Mouse (Mus musculus): ENCODE measurements at regions not wholly inside any gene's neighbourhood (a gene's known extent, or its start where the extent isn't known, plus 50 kb on each side); places are given as distances from the start of the nearest gene placed in this dataset.

DNA sequence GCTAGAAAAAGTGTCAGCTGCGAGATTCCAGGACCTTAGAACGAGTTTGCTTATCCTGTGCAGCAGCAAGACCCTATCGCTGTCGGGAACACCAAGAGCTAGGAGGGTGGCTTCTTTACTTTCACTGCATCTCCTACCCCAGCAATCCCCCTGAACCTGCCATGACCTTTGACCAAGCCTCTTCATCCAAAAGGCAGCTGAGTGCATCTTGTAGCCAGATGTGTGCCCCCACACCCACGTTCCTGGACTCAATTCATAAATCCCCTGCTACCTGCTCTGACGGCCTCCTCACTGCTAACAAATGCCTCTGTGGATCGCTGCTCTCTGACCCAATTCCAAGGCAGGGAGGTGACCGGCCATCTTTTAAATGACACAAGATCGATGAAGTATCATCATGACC, 107.7 kb upstream of the Rab11fip2 start:
- no peaks in the 10 kb centered on the region for H3K27me3 ChIP-seq
- DNase-seq (ENCODE audit: low read depth, low spot score) (no peak), ATAC-seq (no peak)
- in situ Hi-C loops (cut with MboI; ENCODE audit: low pct_unique_long_range_greater_than_20kb): loop anchor here (10.0 kb wide), 1 partner anchor 74 kb away; no protein-coding TSS in a partner anchor
- ChIA-PET CTCF (interaction anchor here (0.7 to 1.0 kb wide), 2 partner anchors 9 to 70 kb away, joined by 3 read pairs; no protein-coding TSS in a partner anchor), POLR2A (interaction anchor here (0.6 kb wide), 1 partner anchor 11 kb away, joined by 4 read pairs; no protein-coding TSS in a partner anchor)
- TF ChIP-seq CTCF (IDR thresholded peaks at IDR 0.05): no peak

DNA sequence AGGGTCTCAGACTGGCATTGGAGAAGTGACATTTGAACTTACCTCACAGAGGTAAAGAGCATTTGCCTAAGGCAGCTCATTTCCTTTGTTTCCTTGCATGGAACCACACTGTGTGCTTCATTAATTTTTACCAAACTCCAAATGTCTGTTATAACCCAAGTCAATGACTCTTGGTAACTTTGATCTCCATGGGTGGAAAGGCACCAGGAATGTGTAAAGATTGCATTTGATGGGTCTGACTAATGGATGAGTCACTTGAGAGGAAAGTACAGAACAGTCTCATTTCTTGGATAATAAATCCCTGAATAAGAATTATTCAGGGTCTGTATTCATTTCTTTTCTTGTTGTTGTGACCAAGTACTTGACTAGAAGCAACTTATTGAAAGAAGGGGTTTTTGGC, 97.3 kb upstream of the Rab11fip2 start:
- DNase-seq (ENCODE audit: low read depth, low spot score) (peak; percentile 54), ATAC-seq (peak; percentile 95)
- CTCF ChIA-PET: interaction anchor here (1.3 kb wide), 1 partner anchor 8 kb away, joined by 6 read pairs; no protein-coding TSS in a partner anchor
- POLR2A ChIA-PET: interaction anchor here (0.7 kb wide), 1 partner anchor 10 kb away, joined by 4 read pairs; no protein-coding TSS in a partner anchor
- in situ Hi-C loops (cut with MboI; ENCODE audit: low pct_unique_long_range_greater_than_20kb): no loop called here
- TF ChIP-seq CTCF (IDR thresholded peaks at IDR 0.05): no peak
- H3K27me3 ChIP-seq: no peaks in the 10 kb centered on the region

DNA sequence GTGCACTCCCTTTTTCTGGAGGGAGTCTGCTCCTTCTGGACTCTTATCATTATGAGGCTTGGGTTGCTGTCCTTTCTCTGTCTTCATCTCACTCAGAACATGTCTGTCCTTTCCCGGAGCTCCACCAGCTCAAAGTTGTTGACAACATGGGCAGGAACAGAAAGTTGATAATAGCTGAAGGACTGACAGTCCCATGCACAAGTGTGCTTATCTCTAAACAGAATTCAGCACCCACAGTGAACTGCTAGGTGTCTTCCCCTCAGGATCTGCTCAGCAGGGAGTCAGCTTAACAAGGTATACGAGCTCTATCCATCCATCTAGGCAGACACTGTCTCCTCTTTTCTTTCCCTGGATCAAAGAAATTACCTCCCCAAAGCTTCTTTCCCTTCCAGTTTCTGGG, 89.2 kb upstream of the Rab11fip2 start:
- ChIA-PET CTCF (interaction anchor here (1.1 to 1.8 kb wide), 2 partner anchors 9 to 95 kb away, joined by 3 to 6 read pairs; no protein-coding TSS in a partner anchor), POLR2A (interaction anchor here (1.6 kb wide), 1 partner anchor 110 kb away, joined by 4 read pairs; no protein-coding TSS in a partner anchor)
- H3K27me3 ChIP-seq: no peaks in the 10 kb centered on the region
- DNase-seq (ENCODE audit: low read depth, low spot score) (no peak), ATAC-seq (no peak)
- no peak for TF ChIP-seq CTCF (IDR thresholded peaks at IDR 0.05)
- in situ Hi-C loops (cut with MboI; ENCODE audit: low pct_unique_long_range_greater_than_20kb): loop anchor here (10.0 kb wide), 1 partner anchor 618 kb away; no protein-coding TSS in a partner anchor

DNA sequence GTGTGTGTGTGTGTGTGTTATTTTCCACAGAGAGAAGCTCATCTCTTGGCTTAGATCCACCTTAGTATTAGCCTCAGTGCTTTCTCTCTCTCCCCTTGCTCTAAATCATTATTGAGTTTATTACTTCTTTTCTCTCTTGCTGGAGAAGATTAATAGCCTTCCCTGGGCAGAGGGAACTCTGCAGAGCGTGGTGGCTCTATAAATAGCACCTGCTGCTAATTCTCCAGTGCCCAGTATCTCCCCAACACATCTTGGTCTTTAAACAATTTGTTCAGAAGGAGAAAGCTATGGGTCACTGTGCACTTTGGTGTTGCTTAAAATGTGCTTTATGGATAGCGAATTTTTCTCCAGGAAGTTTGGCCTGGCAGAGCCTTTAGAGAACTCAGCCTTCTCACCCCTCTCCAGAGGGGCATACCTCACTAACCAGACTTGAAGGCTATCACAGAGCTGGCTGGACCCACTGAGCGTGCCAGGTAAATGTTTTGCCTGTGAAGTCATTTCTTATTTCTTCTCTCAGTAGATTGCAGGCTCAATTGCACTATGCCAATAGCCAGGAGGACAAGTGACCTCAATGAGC, 86.8 kb upstream of the Rab11fip2 start:
- ChIA-PET CTCF (no interaction called here), POLR2A (interaction anchor here (0.6 to 0.7 kb wide), 2 partner anchors 17 to 248 kb away, joined by 3 to 4 read pairs; no protein-coding TSS in a partner anchor)
- in situ Hi-C loops (cut with MboI; ENCODE audit: low pct_unique_long_range_greater_than_20kb): loop anchor here (10.0 kb wide), 1 partner anchor 615 kb away; no protein-coding TSS in a partner anchor
- peak; percentile 89 for ATAC-seq
- no peaks in the 10 kb centered on the region for H3K27me3 ChIP-seq
- TF ChIP-seq CTCF (IDR thresholded peaks at IDR 0.05): no peak
- DNase-seq (ENCODE audit: low read depth, low spot score): peak; percentile 77

- CTCF ChIA-PET: no interaction called here
- POLR2A ChIA-PET: interaction anchor here (0.7 kb wide), 1 partner anchor 247 kb away, joined by 4 read pairs; no protein-coding TSS in a partner anchor
- TF ChIP-seq CTCF (IDR thresholded peaks at IDR 0.05): no peak
- DNase-seq (ENCODE audit: low read depth, low spot score) (no peak), ATAC-seq (no peak)
- in situ Hi-C loops (cut with MboI; ENCODE audit: low pct_unique_long_range_greater_than_20kb): loop anchor here (10.0 kb wide), 1 partner anchor 615 kb away; no protein-coding TSS in a partner anchor
- no peaks in the 10 kb centered on the region for H3K27me3 ChIP-seq
Measured at GRCm38 (mm10) chr19:60029720-60030119, 86.3 kb upstream of the Rab11fip2 start.

GRCm38 (mm10) chr19:60015614-60016300, 72.3 kb upstream of the Rab11fip2 start:
- no peak for TF ChIP-seq CTCF (IDR thresholded peaks at IDR 0.05)
- ChIA-PET CTCF (interaction anchor here (1.3 kb wide), 1 partner anchor 10 kb away, joined by 5 read pairs; no protein-coding TSS in a partner anchor), POLR2A (no interaction called here)
- in situ Hi-C loops (cut with MboI; ENCODE audit: low pct_unique_long_range_greater_than_20kb): no loop called here
- ATAC-seq (no peak), DNase-seq (ENCODE audit: low read depth, low spot score) (no peak)
- no peaks in the 10 kb centered on the region for H3K27me3 ChIP-seq

DNA sequence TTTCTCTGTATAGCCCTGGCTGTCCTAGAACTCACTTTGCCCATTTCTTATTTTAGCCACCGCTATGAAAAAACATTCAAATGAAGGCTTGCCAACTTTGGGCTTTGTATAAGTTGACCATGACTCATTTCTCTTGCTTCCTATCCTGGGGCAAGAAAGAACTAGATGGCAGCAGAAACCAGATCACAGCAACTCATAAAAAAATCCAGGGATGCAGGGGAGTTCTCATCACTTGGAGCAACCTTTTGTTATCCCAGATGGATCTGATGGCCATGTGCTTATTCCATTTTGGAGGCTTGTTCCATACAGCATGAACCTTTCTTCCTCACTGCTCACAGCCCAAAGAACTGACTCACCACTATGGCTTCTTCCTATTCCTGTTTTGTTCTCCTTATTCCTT, 52.1 kb upstream of the Rab11fip2 start:
- H3K27me3 ChIP-seq: peaks cover 3% of the 10 kb centered on the region
- no peak for DNase-seq (ENCODE audit: low read depth, low spot score)
- CTCF ChIA-PET: no interaction called here
- ATAC-seq: no peak
- TF ChIP-seq CTCF (IDR thresholded peaks at IDR 0.05): no peak
- in situ Hi-C loops (cut with MboI; ENCODE audit: low pct_unique_long_range_greater_than_20kb): no loop called here
- POLR2A ChIA-PET: no interaction called here

All from Patski (cell line).